In the genomic region with DNA sequence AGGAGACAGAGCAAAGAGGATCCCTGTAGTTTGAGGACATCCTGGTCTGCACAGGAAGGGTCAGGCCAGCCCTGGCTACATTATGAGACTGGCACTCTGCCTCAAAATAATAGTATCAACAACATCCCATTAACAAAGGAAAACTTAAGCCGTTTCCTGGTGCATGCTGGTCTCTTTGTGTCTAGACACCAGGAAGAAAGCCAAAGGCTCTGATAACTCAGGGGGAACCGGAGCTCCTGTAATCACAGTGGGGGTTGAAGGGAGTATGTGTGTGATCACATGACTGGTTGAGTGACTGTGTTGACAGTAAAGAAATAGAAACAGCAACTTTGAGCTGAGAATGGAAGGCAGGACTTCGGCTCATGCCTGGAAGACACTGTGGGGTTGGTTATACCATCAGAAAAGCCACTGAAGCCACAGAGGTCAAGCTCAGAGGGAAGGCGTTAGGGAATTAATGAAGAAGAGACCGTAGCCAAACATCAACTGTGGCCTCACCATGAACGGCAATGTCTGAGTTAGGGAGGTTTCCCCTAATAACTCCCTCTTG, we compare ENCODE assay signal across 11 mouse cellular contexts. TPM values are rescaled to one million over a fixed set of nuclear protein-coding genes. Genes with fewer than 3 reads are reported as not detected.
DNase-seq lines count a peak whose midpoint lies in the region; ATAC-seq lines count a peak whose summit lies in the region.
"Had no signal": no experiment of that assay in that cellular context is flagged by ENCODE, and none has a peak within 500 bp of the region (broad histone marks: within the 10 kb centered on the region; RNA-seq: fewer than 3 reads in every experiment).

A gene (plus strand): TSS at position 497 of the 547 bp plus-strand sequence.

- H3K27me3 ChIP-seq in heart, embryonic 15.5 days, result no peaks in the 10 kb centered on the region; the same call in 1 of the 2 replicates
- no peaks in the 10 kb centered on the region for H3K27me3 ChIP-seq in heart, embryonic 16.5 days (ENCODE audit: control insufficient read depth, insufficient read depth, low read length)
- no peaks in the 10 kb centered on the region for H3K27me3 ChIP-seq in limb, embryonic 13.5 days
- H3K27me3 ChIP-seq in midbrain, embryonic 13.5 days, result 0 out of 2 replicates have a peak, but pooled peaks cover 3% of the 10 kb centered on the region

- peak within 1 kb of the TSS; percentile 17 for H3K4me3 ChIP-seq in heart, embryonic 15.5 days
- H3K4me3 ChIP-seq in heart, embryonic 16.5 days (ENCODE audit: low read length), result peak within 1 kb of the TSS; percentile 14
- H3K4me3 ChIP-seq in limb, embryonic 13.5 days, result no peak within 1 kb of the TSS
- no peak within 1 kb of the TSS for H3K4me3 ChIP-seq in midbrain, embryonic 13.5 days (replicated peaks)

- 44% methylated on average over 6 of the region's 6 CpGs for WGBS in heart, embryonic 15.5 days
- WGBS in heart, embryonic 16.5 days, result 34% methylated on average over 6 of the region's 6 CpGs
- WGBS in limb, embryonic 13.5 days, result 75% methylated on average over 6 of the region's 6 CpGs
- 66% methylated on average over 6 of the region's 6 CpGs for WGBS in midbrain, embryonic 13.5 days

- H3K36me3 ChIP-seq in heart, embryonic 15.5 days, result no peaks in the 10 kb centered on the region
- H3K36me3 ChIP-seq in heart, embryonic 16.5 days (ENCODE audit: control insufficient read depth, insufficient read depth), result no peaks in the 10 kb centered on the region
- no peaks in the 10 kb centered on the region for H3K36me3 ChIP-seq in limb, embryonic 13.5 days
- no peaks in the 10 kb centered on the region for H3K36me3 ChIP-seq in midbrain, embryonic 13.5 days

- H3K9me3 ChIP-seq in heart, embryonic 15.5 days (replicated peaks), result no peaks in the 10 kb centered on the region
- no peaks in the 10 kb centered on the region for H3K9me3 ChIP-seq in heart, embryonic 16.5 days (replicated peaks; ENCODE audit: control insufficient read depth, low read length)
- no peaks in the 10 kb centered on the region for H3K9me3 ChIP-seq in limb, embryonic 13.5 days
- no peaks in the 10 kb centered on the region for H3K9me3 ChIP-seq in midbrain, embryonic 13.5 days

- H3K9ac ChIP-seq in heart, embryonic 15.5 days, result peak within 1 kb of the TSS; percentile 17; the same call in 1 of the 2 replicates
- no peak within 1 kb of the TSS for H3K9ac ChIP-seq in heart, embryonic 16.5 days (ENCODE audit: low read length)
- peak within 1 kb of the TSS; percentile 8; the same call in 1 of the 2 replicates for H3K9ac ChIP-seq in limb, embryonic 13.5 days
- no peak within 1 kb of the TSS; the same call in 1 of the 2 replicates for H3K9ac ChIP-seq in midbrain, embryonic 13.5 days (replicated peaks)
- H3K9ac ChIP-seq: forebrain, postnatal 0 days had no signal

- H3K27ac ChIP-seq in heart, embryonic 15.5 days, result peak within 1 kb of the TSS; percentile 66
- peak within 1 kb of the TSS; percentile 67 for H3K27ac ChIP-seq in heart, embryonic 16.5 days (ENCODE audit: low read length)
- no peak within 1 kb of the TSS for H3K27ac ChIP-seq in limb, embryonic 13.5 days
- no peak within 1 kb of the TSS for H3K27ac ChIP-seq in midbrain, embryonic 13.5 days

- peak within 1 kb of the TSS; percentile 51 for H3K4me2 ChIP-seq in heart, embryonic 15.5 days
- H3K4me2 ChIP-seq in heart, embryonic 16.5 days (ENCODE audit: low read depth, low read length), result peak within 1 kb of the TSS; percentile 54
- peak within 1 kb of the TSS; percentile 34 for H3K4me2 ChIP-seq in limb, embryonic 13.5 days (replicated peaks)
- H3K4me2 ChIP-seq in midbrain, embryonic 13.5 days (replicated peaks), result peak within 1 kb of the TSS; percentile 26; the same call in 1 of the 2 replicates

- DNase-seq in heart, adult 18-20 months, result no peak
- no peak for DNase-seq in spleen, postnatal 10 days (ENCODE audit: low spot score in 2 of 2)
- no peak for DNase-seq in frontal cortex, postnatal 25 days (ENCODE audit: low spot score in 2 of 2)
- DNase-seq: forebrain, postnatal 0 days; thymus, adult 18-20 months had no signal

- peak; percentile 36; the same call in 1 of the 2 replicates for ATAC-seq in heart, embryonic 15.5 days (replicated peaks; ENCODE audit: insufficient number of reproducible peaks, insufficient read depth, low FRiP score, low read depth)
- ATAC-seq in heart, embryonic 16.5 days (replicated peaks; ENCODE audit: extremely low read depth, insufficient read depth, low FRiP score), result no peak
- ATAC-seq in limb, embryonic 13.5 days (ENCODE audit: low FRiP score, low read depth), result no peak
- no peak for ATAC-seq in midbrain, embryonic 13.5 days
- ATAC-seq in megakaryocyte progenitor cell, adult 5-6 weeks (replicated peaks; ENCODE audit: poor library complexity), result no peak
- ATAC-seq: forebrain, postnatal 0 days had no signal

- peaks cover 10% of the 10 kb centered on the region for H3K4me1 ChIP-seq in heart, embryonic 15.5 days (replicated peaks)
- peaks cover 10% of the 10 kb centered on the region; the same call in 1 of the 2 replicates for H3K4me1 ChIP-seq in heart, embryonic 16.5 days (ENCODE audit: control insufficient read depth, insufficient read depth, low read length)
- no peaks in the 10 kb centered on the region for H3K4me1 ChIP-seq in limb, embryonic 13.5 days
- H3K4me1 ChIP-seq in midbrain, embryonic 13.5 days (replicated peaks), result peaks cover 7% of the 10 kb centered on the region

RNA-seq across cellular contexts. Expression of the gene that starts here (rescaled TPM):
- 2.2 and 3.7 TPM in 2 replicates for polyA plus RNA-seq in heart, embryonic 15.5 days (2015; fragmentation: Nextera tagmentation; extraction: Ambion mirVana)
- total RNA-seq in heart, adult 18-20 months (2021), result under 1 TPM; 0.40 to 0.80 TPM
- polyA plus RNA-seq in heart, embryonic 16.5 days (2015; fragmentation: Nextera tagmentation; extraction: Ambion mirVana), result 2.3 and 2.5 TPM in 2 replicates
- polyA plus RNA-seq in limb, embryonic 13.5 days (2015; fragmentation: Nextera tagmentation; extraction: Ambion mirVana), result 0.31 and 0.47 TPM in 2 replicates
- 0.50 and 0.52 TPM in 2 replicates for polyA plus RNA-seq in midbrain, embryonic 13.5 days (2015; fragmentation: Nextera tagmentation; extraction: Ambion mirVana)
- total RNA-seq in megakaryocyte progenitor cell, adult 5-6 weeks (2015), result not detected in 2 replicates
- total RNA-seq in megakaryocyte progenitor cell, adult 5-6 weeks (2017), result not detected in 2 replicates
- total RNA-seq: forebrain, postnatal 0 days had no signal
- polyA plus RNA-seq: cortical plate, adult 2 months had no signal

Comparison
In these comparisons a context has a peak if more than half of its experiments do, and no peak if none do; other contexts are left out.
1. H3K9ac ChIP-seq: peak in heart, embryonic 15.5 days (single experiment) and limb, embryonic 13.5 days (single experiment); none in heart, embryonic 16.5 days (single experiment) and midbrain, embryonic 13.5 days (single experiment).
2. H3K27ac ChIP-seq: peak in heart, embryonic 15.5 days (single experiment) and heart, embryonic 16.5 days (single experiment); none in limb, embryonic 13.5 days (single experiment) and midbrain, embryonic 13.5 days (single experiment).
3. H3K4me3 ChIP-seq: peak in heart, embryonic 15.5 days (single experiment) and heart, embryonic 16.5 days (single experiment); none in limb, embryonic 13.5 days (single experiment) and midbrain, embryonic 13.5 days (single experiment).
4. Peak in every context shown above with its lines, with median percentiles within 50 percentile points of each other: H3K4me2 ChIP-seq.